Mouse (Mus musculus): ENCODE measurements at regions not wholly inside any gene's neighbourhood (a gene's known extent, or its start where the extent isn't known, plus 50 kb on each side); places are given as distances from the start of the nearest gene placed in this dataset.

DNA sequence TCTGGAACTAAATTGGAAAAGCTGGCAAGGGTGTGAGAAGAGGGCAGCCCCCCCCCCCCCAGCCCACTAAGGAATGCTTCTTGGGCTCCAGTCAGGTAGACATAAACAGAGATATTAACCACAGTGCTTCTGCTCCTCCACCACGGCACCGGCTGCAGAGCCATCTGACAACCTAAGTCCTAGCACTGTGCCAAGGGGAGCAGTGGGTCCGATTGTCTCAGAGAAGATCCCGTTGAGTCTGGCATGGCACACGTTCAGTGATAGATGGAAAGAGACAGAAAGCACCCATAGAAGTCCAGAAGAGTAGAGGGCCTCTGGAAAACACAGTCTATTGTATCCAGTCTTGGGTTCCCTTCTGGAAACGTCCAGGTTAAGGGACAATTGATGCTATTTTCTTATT, 241.4 kb upstream of the Arglu1 start:
- DNase-seq (ENCODE audit: extremely low read depth, low read depth, low spot score), result no peak

- no peak for DNase-seq (ENCODE audit: extremely low read depth, low read depth, low spot score)
Measured at GRCm38 (mm10) chr8:8928074-8928862, 237.9 kb upstream of the Arglu1 start.

DNA sequence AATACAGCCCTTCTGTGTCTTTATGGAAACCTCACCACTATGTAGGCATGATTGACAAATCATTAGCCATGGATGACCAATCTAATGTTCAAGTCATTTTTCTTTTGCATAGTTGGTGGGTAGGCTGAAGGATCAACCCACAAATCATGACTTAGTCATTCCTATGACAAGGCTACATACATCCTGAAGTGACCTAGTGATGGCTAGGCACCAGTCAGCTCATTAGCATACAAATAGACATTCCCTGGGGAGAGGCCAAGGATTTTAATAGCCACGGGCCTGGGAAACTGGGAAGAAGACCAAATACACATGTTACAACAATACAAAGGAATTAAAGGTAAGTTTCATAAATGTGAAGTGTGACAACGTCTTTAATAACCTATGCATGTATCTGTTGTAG, 231.1 kb upstream of the Arglu1 start:
- no peak for DNase-seq (ENCODE audit: extremely low read depth, low read depth, low spot score)

GRCm38 (mm10) chr8:8919582-8920503, 229.5 kb upstream of the Arglu1 start:
- DNase-seq (ENCODE audit: extremely low read depth, low read depth, low spot score), result no peak

DNA sequence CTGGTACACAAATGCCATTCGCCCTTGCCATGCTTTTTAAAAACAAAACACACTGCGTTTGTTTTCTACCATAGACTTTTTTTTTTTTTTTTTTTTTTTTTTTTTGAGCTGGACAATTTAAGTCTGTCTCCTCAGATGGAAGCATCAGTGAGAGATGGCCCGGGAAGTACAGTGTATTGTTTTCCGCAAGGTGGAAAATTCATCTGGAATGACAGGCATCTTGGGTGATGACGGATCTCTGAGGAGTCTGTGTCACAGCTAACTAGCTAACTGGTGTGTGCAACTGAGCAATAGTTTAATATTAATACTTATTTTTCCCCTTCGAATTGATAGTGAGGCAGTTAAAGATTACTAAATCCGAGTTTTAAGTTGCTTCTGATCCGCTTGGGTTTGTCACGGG, 228.7 kb upstream of the Arglu1 start:
- DNase-seq (ENCODE audit: extremely low read depth, low read depth, low spot score), result no peak

- DNase-seq (ENCODE audit: extremely low read depth, low read depth, low spot score), result no peak
Measured at GRCm38 (mm10) chr8:8907478-8908165, 217.3 kb upstream of the Arglu1 start.

GRCm38 (mm10) chr8:8892996-8893395, 202.7 kb upstream of the Arglu1 start:
- no peak for DNase-seq (ENCODE audit: extremely low read depth, low read depth, low spot score)

- no peak for DNase-seq (ENCODE audit: extremely low read depth, low read depth, low spot score)
Measured at GRCm38 (mm10) chr8:8877286-8877685, 187.0 kb upstream of the Arglu1 start.

- DNase-seq (ENCODE audit: extremely low read depth, low read depth, low spot score), result no peak
Measured at GRCm38 (mm10) chr8:8876879-8877278, 186.6 kb upstream of the Arglu1 start.

DNA sequence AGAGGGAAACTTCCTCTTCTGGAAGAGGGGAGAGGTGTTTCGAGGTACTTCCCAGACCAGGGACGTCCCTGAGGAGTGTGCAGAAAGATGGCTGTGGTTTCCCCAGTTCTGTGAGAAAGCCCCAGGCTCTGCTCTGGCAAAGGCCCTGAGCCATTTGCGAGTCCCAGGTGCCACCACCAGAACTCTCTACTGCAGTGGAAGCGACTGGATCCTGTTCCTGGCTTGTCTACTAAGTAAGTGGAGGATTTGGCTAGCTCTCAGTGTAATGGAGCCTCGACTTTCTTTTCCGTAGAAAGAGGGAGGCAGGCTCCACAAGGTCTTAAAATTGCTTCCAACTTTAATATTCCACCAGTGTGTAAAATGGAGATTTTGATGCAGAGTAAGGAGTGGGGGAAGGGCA, 186.1 kb upstream of the Arglu1 start:
- no peak for DNase-seq (ENCODE audit: extremely low read depth, low read depth, low spot score)

DNA sequence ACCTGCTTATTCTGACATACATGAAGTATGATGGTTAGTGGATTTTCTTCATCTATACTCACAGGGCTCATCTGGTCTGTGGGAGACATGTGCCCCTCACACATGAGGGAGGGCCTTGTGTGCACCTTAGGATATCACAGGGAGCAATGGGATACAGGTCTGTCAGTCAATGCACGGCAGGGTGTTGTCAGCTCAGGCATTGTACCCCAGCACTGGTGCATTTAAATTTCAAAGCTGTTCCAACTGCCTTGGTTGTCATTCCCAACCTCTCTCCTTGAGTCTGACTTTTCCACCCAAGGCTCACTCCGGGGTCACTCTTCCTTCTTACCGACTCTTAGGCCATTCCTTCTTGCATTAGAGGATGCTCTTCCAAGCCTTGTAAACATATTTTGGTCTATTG, 181.6 kb upstream of the Arglu1 start:
- DNase-seq (ENCODE audit: extremely low read depth, low read depth, low spot score), result no peak

- DNase-seq (ENCODE audit: extremely low read depth, low read depth, low spot score), result no peak
Measured at GRCm38 (mm10) chr8:8871039-8871438, 180.7 kb upstream of the Arglu1 start.

DNA sequence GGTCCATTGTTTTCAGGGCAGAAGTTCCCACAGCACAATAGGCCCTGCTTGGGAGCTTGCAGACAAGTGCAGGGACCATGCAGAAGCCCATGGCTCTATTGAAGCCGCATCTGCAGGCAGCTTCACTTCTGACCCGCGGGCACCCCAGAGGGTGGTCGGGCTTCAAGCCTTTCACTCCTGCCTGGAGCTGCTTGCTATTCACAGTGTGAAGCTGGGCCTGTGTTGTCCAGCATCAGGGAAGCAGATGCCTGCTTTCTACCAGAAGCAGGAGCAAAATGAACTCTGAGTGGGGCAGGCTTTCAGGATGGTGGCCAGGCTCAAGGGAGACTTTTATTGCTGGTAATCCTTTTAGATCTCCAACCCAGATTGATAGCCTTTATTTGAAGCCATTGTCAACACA, 180.2 kb upstream of the Arglu1 start:
- DNase-seq (ENCODE audit: extremely low read depth, low read depth, low spot score), result no peak

GRCm38 (mm10) chr8:8869338-8869737, 179.0 kb upstream of the Arglu1 start:
- DNase-seq (ENCODE audit: extremely low read depth, low read depth, low spot score), result no peak

GRCm38 (mm10) chr8:8867924-8868323, 177.6 kb upstream of the Arglu1 start:
- DNase-seq (ENCODE audit: extremely low read depth, low read depth, low spot score), result no peak

- DNase-seq (ENCODE audit: extremely low read depth, low read depth, low spot score), result no peak
Measured at GRCm38 (mm10) chr8:8867126-8867777, 176.9 kb upstream of the Arglu1 start.

- no peak for DNase-seq (ENCODE audit: extremely low read depth, low read depth, low spot score)
Measured at GRCm38 (mm10) chr8:8862767-8863166, 172.4 kb upstream of the Arglu1 start.

DNA sequence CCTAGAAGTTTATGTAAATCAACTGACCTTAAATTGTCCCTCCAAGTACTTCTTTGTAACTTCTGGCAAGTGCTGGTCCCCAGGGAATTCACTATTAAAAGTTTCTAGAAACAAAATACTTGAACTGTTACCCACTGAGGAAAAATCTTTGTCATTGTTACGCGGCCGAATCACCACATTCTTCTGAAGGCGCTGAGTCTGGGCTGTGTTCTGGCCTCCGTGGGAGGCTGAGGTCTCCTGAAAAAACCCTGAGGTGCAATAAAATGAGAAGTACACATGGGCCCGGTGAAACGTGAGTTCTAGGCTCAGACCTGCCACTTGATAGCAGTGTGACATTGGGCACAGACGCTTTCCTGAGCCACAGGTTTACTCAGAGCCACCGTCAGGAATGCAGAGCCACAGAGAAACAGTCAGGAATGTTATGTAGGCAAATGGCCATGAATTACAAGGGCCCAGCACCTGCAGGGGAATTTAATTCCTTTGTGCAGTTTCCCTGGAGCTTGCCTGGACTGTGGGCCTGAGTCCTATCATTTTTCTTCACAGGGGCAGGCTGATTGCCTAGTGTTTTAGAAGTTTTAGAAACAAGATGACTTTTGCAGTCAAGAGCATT, 171.1 kb upstream of the Arglu1 start:
- no peak for DNase-seq (ENCODE audit: extremely low read depth, low read depth, low spot score)

DNA sequence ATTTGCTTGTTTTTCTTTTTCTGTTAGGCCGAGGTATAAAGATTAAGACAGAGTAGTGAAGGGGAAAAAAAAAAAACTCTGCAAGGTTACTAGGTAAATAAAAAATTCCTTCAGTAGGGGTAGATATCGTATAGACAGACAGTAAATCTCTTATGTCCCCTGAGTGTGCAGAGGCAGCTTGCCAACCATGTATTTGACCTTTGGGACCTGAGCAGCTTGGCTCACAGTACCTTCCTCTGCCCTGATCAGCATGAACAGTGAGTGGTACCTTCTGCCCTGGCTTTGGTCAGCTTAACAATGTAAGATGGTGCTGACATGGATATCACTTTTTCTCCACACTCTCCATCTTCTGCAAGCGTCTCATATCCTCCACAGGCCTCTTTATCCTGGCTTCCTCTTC, 168.3 kb upstream of the Arglu1 start:
- DNase-seq (ENCODE audit: extremely low read depth, low read depth, low spot score), result no peak

DNA sequence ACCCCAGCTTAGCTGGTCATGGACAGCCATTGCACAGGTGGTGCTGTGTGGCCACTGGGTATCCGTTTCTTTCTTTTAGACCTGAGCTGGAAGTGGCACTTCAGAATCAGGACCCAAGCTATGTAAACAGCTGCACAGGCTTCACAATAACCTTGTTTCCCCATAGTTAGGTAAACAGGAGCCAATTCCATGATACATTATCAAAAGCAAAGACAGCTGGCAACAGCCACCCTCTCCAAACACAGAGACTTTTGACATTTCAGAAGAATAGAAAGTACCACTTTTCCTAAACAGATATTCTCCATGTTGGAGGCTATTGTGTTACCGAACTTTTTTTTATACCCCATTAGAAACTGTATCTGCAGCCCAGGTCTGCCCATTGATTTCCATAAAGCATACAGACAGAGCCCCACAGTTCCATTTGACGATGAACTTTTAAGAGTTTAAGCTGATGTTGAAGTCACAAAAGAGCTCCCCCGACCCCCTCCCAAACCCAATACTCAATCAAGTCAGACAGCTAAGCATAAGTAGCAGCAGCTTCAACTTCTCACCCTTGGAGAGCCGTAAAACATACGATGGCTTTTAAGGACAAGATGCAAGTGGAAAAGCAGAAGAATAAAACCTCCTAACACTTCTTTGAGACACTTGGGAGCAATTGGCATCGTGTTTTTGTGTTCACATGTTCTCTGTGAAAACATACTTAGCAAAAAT, 162.5 kb upstream of the Arglu1 start:
- DNase-seq (ENCODE audit: extremely low read depth, low read depth, low spot score), result no peak

Data from fat pad, adult 2 months (tissue).